Mouse (Mus musculus) embryonic fibroblast, embryonic 13.5 days (primary cell): ENCODE results near the gene Cryga.

Experiments
- CTCF ChIP-seq: IDR thresholded peaks from 2 replicates; pipeline ENCODE4 v1.5.1; 2011; ENCODE audit warnings: mild to moderate bottlenecking, control low read depth, low read length, moderate library complexity, borderline replicate concordance; ENCODE audit not compliant: insufficient read depth
- POLR2A ChIP-seq: IDR thresholded peaks from 2 replicates; pipeline ENCODE4 v1.6.1; 2011; ENCODE audit warnings: low read depth, mild to moderate bottlenecking, control low read depth, low read length, moderate library complexity

DNA sequence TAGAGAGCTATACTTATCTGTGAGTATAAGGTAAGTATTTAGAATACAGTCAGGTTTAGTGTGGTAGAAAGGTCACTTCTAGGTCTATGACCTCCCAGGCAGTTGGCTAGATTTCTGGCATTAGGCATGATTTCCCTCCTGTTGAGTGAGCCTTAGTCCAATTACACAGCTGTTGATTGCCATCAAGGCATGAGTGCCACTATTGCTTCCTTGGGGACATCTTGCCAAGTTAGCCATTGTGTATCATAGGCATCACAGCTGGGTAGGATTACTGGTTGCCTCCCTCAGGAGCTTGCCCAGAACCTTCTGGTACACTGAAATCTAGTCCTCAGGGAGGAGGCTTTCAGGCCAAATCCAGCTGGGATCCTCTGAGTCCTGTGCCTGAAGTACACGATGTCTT is 29.7 kb upstream of the Cryga start:
- TF ChIP-seq CTCF (no peak), POLR2A (no peak)
